Mouse (Mus musculus): ENCODE measurements around the gene Nudt7. TPM values are rescaled to one million over a fixed set of nuclear protein-coding genes. Genes with fewer than 3 reads are reported as not detected.
A peak's percentile ranks its signal among the peaks of the same experiment; 100 is the strongest.

Nudt7 gene
- total RNA-seq (2014; rRNA removed): 1.5 and 1.8 TPM in 2 replicates
- 3.8 and 4.2 TPM in 2 replicates for polyA plus RNA-seq (2015; fragmentation: Nextera tagmentation; extraction: Ambion mirVana)

DNA sequence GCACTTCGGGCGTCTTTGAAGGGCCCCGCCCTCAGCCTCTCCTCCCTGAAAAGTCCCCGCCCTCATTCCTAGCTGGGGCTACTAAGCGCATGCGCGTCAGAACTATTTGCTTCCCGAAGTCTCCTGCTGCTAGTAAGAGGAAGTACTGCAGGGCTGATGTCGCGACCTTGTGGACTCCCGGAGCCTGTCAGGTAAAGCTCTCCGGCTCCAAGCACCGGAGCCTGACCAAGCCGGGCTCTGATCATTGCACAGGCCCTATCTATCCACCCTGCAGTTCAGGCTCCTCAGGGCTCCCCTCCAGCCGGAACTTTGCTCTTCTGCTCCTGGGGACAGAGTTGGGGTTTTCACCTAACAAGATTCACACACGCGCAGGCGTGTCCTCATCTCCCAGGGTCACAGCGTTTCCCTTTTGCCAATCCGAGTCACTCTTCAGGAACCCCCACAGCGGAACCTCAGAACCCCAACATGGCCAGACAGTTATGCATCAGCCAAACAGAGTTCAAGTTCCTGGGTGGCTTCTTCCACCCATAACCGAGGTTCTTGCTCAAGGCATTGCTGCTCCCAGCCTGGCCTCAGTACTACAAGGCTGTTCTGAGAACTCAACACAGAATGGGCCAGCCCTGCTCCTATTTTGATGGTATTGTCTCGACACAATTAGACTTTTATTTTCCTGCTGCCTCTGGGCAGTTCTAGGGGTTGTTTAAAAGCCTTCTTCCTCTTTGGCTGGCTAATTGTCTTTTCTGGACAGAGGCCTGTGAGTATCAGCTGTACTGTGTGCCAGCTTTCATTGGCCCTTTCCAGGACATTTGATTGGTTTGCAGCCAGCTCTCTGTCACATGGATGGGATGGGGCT, at the start of gene Nudt7:
Gene Nudt7, plus strand, starts transcription at position 48 of the 853 bp plus-strand sequence.
- Histone ChIP-seq H3K36me3 (ENCODE audit: insufficient read depth) (no peaks in the 10 kb centered on the region), H3K4me1 (ENCODE audit: insufficient read depth) (no peaks in the 10 kb centered on the region), H3K4me3 (ENCODE audit: low read depth, low read length) (peak within 1 kb of the TSS; percentile 36), H3K27ac (ENCODE audit: low read depth, low read length) (peak within 1 kb of the TSS; percentile 21; the same call in 1 of the 2 replicates), H3K4me2 (ENCODE audit: low read depth) (peak within 1 kb of the TSS; percentile 65), H3K9me3 (ENCODE audit: low read length) (no peaks in the 10 kb centered on the region), H3K27me3 (ENCODE audit: insufficient read depth, low read length) (no peaks in the 10 kb centered on the region), H3K9ac (peak within 1 kb of the TSS; percentile 39; the same call in 1 of the 2 replicates)
- peak; percentile 82 for DNase-seq
- peak; percentile 81 for ATAC-seq
- 4% methylated on average over 23 of the region's 23 CpGs for WGBS
- TF ChIP-seq CTCF (IDR thresholded peaks at IDR 0.05; ENCODE audit: low read depth): peak; percentile 27; the same call in 1 of the 2 replicates

DNA sequence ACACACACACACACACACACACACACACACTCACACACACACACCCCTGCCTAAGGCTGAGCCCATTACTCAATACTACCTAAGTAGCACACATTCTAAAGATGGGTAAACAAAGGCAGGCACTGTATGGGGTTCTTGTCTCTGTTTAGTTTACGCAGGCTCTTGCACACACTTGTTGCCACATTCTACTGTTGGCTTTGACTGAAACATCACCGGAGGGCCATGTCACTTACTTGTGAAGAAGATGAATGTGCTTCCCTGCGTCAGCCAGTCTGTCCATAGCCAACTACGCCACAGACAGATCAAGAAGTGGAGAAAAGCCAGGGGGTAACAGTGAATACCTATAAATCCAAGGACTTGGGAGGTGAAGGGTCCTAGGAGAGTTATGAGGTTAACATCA, 45.4 kb upstream of the Nudt7 start:
- no peak overlapping the region for H3K27ac ChIP-seq (ENCODE audit: low read depth, low read length)
- no peak for TF ChIP-seq CTCF (IDR thresholded peaks at IDR 0.05; ENCODE audit: low read depth)
- H3K9me3 ChIP-seq (ENCODE audit: low read length): no peaks in the 10 kb centered on the region
- no peaks in the 10 kb centered on the region for H3K27me3 ChIP-seq (ENCODE audit: insufficient read depth, low read length)
- no peak overlapping the region for H3K4me2 ChIP-seq (ENCODE audit: low read depth)
- 93% methylated on average over 4 of the region's 4 CpGs for WGBS
- no peak for ATAC-seq
- H3K4me1 ChIP-seq (ENCODE audit: insufficient read depth): no peaks in the 10 kb centered on the region
- no peak overlapping the region for H3K4me3 ChIP-seq (ENCODE audit: low read depth, low read length)
- H3K9ac ChIP-seq: no peak overlapping the region
- no peak for DNase-seq
- no peaks in the 10 kb centered on the region for H3K36me3 ChIP-seq (ENCODE audit: insufficient read depth)

- Histone ChIP-seq H3K9me3 (ENCODE audit: low read length) (no peaks in the 10 kb centered on the region), H3K4me3 (ENCODE audit: low read depth, low read length) (no peak overlapping the region), H3K36me3 (ENCODE audit: insufficient read depth) (no peaks in the 10 kb centered on the region), H3K27me3 (ENCODE audit: insufficient read depth, low read length) (no peaks in the 10 kb centered on the region), H3K4me2 (ENCODE audit: low read depth) (no peak overlapping the region), H3K27ac (ENCODE audit: low read depth, low read length) (no peak overlapping the region), H3K4me1 (ENCODE audit: insufficient read depth) (no peaks in the 10 kb centered on the region), H3K9ac (no peak overlapping the region)
- DNase-seq (no peak), ATAC-seq (no peak)
- WGBS: 84% methylated on average over 4 of the region's 4 CpGs
- no peak for TF ChIP-seq CTCF (IDR thresholded peaks at IDR 0.05; ENCODE audit: low read depth)
Measured at GRCm38 (mm10) chr8:114090736-114091135, 42.6 kb upstream of the Nudt7 start.

DNA sequence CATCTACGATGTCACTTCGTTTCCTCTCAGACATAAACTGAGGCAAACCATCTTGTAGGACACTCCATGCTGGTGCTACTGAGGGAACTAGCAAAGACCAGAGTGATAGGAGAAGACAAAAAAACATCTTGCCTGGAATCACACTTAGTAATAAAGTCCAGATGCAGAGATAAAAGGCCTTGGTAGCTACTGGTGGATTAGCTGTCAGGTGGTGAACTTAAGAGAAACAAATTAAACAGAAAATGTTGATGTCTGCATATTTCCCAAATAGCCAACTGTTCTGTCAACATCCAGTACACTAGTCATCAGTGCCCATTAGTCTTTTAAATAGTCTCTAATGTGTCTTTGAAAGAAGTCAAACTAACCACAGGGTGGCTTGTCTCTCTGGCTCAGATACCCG, 40.0 kb upstream of the Nudt7 start:
- Histone ChIP-seq H3K4me3 (ENCODE audit: low read depth, low read length) (no peak overlapping the region), H3K4me1 (ENCODE audit: insufficient read depth) (no peaks in the 10 kb centered on the region), H3K9me3 (ENCODE audit: low read length) (no peaks in the 10 kb centered on the region), H3K4me2 (ENCODE audit: low read depth) (no peak overlapping the region), H3K9ac (no peak overlapping the region), H3K27ac (ENCODE audit: low read depth, low read length) (no peak overlapping the region), H3K27me3 (ENCODE audit: insufficient read depth, low read length) (no peaks in the 10 kb centered on the region), H3K36me3 (ENCODE audit: insufficient read depth) (no peaks in the 10 kb centered on the region)
- no peak for TF ChIP-seq CTCF (IDR thresholded peaks at IDR 0.05; ENCODE audit: low read depth)
- 71% methylated on average over 3 of the region's 3 CpGs for whole genome bisulfite sequencing
- no peak for ATAC-seq
- no peak for DNase-seq

- ATAC-seq (no peak), DNase-seq (no peak)
Measured at GRCm38 (mm10) chr8:114094526-114094925, 38.8 kb upstream of the Nudt7 start.

DNA sequence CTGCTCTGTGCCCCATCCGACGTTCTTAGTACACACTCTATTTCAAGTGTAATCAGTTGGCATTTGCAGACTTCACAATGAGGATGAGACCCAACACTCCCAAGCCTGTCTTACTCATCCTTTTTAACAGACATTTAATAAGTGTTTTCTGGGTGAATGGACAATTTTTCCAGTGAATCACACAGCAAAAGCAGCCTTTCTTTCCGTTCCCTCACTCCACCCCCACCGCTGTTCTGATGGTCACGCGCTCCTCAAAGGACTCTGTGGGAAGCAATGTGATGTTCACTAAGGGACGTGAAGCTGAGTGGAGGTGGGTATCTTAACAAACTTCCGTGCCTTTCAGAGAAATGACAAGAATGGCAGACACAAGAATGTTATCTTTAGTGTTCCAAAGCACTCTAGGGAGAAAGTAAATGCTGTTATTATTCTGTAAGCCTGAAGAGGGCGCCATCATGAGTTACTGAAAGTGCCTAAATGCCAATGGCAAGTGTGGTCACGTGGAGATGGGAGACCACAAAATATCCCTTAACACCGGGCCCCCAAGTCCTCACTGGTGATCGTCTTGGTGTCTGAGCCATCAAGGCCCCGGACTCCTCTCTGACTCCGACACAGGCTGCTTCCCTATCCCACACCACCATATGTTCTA, 32.7 kb upstream of the Nudt7 start:
- Histone ChIP-seq H3K9me3 (ENCODE audit: low read length) (no peaks in the 10 kb centered on the region), H3K9ac (no peak overlapping the region), H3K4me3 (ENCODE audit: low read depth, low read length) (no peak overlapping the region), H3K36me3 (ENCODE audit: insufficient read depth) (no peaks in the 10 kb centered on the region), H3K4me1 (ENCODE audit: insufficient read depth) (no peaks in the 10 kb centered on the region), H3K4me2 (ENCODE audit: low read depth) (no peak overlapping the region), H3K27ac (ENCODE audit: low read depth, low read length) (no peak overlapping the region), H3K27me3 (ENCODE audit: insufficient read depth, low read length) (no peaks in the 10 kb centered on the region)
- ATAC-seq (no peak), DNase-seq (no peak)
- TF ChIP-seq CTCF (IDR thresholded peaks at IDR 0.05; ENCODE audit: low read depth): peak; percentile 26
- 56% methylated on average over 14 of the region's 14 CpGs for WGBS

More at GRCm38 (mm10) chr8:114094526-114094925, 38.8 kb upstream of the Nudt7 start:
- Histone ChIP-seq H3K27me3 (ENCODE audit: insufficient read depth, low read length) (no peaks in the 10 kb centered on the region), H3K4me1 (ENCODE audit: insufficient read depth) (no peaks in the 10 kb centered on the region), H3K9me3 (ENCODE audit: low read length) (no peaks in the 10 kb centered on the region), H3K36me3 (ENCODE audit: insufficient read depth) (no peaks in the 10 kb centered on the region), H3K9ac (no peak overlapping the region), H3K4me3 (ENCODE audit: low read depth, low read length) (no peak overlapping the region), H3K27ac (ENCODE audit: low read depth, low read length) (no peak overlapping the region), H3K4me2 (ENCODE audit: low read depth) (no peak overlapping the region)
- 91% methylated on average over 4 of the region's 4 CpGs for WGBS
- no peak for TF ChIP-seq CTCF (IDR thresholded peaks at IDR 0.05; ENCODE audit: low read depth)

DNA sequence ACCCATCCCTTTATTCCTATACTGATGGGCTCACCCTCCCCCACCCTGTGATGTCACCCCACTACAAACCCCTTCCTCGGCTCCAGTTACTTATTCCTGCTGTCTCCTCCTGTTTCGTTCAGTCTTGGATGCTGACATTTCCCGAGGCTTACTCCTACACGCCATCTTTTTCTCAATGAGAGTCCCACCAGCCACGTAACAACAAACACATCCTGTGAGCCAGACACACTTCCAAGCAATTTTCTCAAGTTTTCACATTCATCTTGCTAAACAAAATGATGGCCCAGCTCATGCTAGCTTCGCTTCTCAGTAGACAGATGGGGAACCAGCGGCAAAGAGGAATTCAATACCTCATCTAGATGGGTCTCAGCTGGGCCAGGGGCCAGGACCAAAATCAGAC, 30.0 kb upstream of the Nudt7 start:
- Histone ChIP-seq H3K4me1 (ENCODE audit: insufficient read depth) (no peaks in the 10 kb centered on the region), H3K4me3 (ENCODE audit: low read depth, low read length) (no peak overlapping the region), H3K27ac (ENCODE audit: low read depth, low read length) (no peak overlapping the region), H3K9me3 (ENCODE audit: low read length) (no peaks in the 10 kb centered on the region), H3K27me3 (ENCODE audit: insufficient read depth, low read length) (no peaks in the 10 kb centered on the region), H3K9ac (no peak overlapping the region), H3K4me2 (ENCODE audit: low read depth) (no peak overlapping the region), H3K36me3 (ENCODE audit: insufficient read depth) (no peaks in the 10 kb centered on the region)
- TF ChIP-seq CTCF (IDR thresholded peaks at IDR 0.05; ENCODE audit: low read depth): no peak
- no peak for DNase-seq
- 82% methylated on average over 7 of the region's 7 CpGs for WGBS
- ATAC-seq: peak; percentile 29
